Mouse (Mus musculus): ENCODE results near the gene Tmem221.

DNA sequence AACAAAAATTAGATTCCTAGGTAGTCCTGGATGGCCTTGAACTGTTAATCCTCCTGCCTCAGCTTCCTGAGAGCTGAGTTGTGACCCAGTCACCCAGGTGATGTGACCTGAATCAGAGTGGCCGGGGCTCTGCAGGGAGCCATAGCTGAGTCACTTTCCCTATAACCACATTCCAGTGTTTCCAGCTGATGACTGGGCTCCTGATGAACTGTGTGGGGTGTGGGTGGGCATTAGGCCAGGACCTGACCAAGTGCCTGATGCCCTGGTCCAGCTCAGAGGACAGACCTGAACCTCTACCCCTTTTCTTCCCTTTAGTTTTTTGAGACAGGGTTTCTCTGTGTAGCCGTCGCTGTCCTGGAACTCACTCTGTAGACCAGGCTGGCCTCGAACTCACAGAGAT, 53.3 kb downstream of the Tmem221 start:
- TF ChIP-seq POLR2A (IDR thresholded peaks at IDR 0.05; ENCODE audit: extremely low read depth, insufficient read depth, low read length), result no peak
- no peak for TF ChIP-seq CTCF (IDR thresholded peaks at IDR 0.05; ENCODE audit: extremely low read depth, insufficient read depth, low read length)
